Mouse (Mus musculus): ENCODE results near the gene Mad1l1.

DNA sequence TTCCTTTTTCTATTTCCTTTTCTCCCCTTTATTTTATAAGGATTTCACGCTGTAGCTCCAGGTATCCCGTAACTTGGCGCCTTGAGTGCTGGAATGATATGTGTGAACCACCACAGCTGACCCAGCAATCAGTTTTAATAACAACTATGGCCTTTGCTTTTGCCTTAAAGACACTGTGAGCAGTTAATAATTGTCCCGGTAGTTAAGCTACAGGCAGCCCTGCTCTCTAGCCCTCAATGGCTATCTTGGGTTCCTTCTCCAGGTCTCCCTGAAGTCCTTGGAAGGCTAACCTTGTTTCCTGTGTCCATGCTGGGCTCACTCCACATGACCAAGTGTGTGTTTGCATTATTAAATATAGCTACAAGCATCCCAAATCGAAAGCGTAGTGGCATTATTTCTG is 237.0 kb downstream of the Mad1l1 start:
- TF ChIP-seq CTCF (IDR thresholded peaks at IDR 0.05; ENCODE audit: control insufficient read depth, insufficient read depth, insufficient read length), result no peak
- no peak for TF ChIP-seq USF1 (IDR thresholded peaks at IDR 0.05; ENCODE audit: low read depth)
- no peak for TF ChIP-seq MYOD1 (IDR thresholded peaks at IDR 0.05; ENCODE audit: control insufficient read depth, insufficient read length, low read depth)
- TF ChIP-seq CEBPB (IDR thresholded peaks at IDR 0.05; ENCODE audit: low read depth), result no peak
- TF ChIP-seq MYOG (IDR thresholded peaks at IDR 0.05; ENCODE audit: control insufficient read depth, extremely low read depth, insufficient read length), result no peak

Data from C2C12 (cell line).